In genomic region chr6:137734460-137734845, GRCm38 (mm10) we compare ENCODE assay signal across 7 mouse cellular contexts. TPM values are rescaled to one million over a fixed set of nuclear protein-coding genes. Genes with fewer than 3 reads are reported as not detected.
DNase-seq lines count a peak whose midpoint lies in the region; ATAC-seq and TF ChIP-seq lines count a peak whose summit lies in the region.

No protein-coding gene starts in this region.

- H3K4me1 ChIP-seq in E14TG2a.4 (replicated peaks; ENCODE audit: low read depth, low read length), result peaks cover 21% of the 10 kb centered on the region
- peaks cover 10% of the 10 kb centered on the region for H3K4me1 ChIP-seq in forebrain, embryonic 12.5 days
- peaks cover 13% of the 10 kb centered on the region for H3K4me1 ChIP-seq in limb, embryonic 10.5 days

- H3K4me2 ChIP-seq in forebrain, embryonic 12.5 days, result peak overlapping the region; percentile 93

- ATAC-seq in forebrain, embryonic 12.5 days (ENCODE audit: low FRiP score), result peak; percentile 28; the same call in 1 of the 2 replicates
- ATAC-seq in monocyte, adult 5-6 weeks (replicated peaks; ENCODE audit: insufficient number of reproducible peaks, low FRiP score, low TSS enrichment, poor library complexity, severe bottlenecking), result peak; percentile 49

- peaks cover 32% of the 10 kb centered on the region for H3K36me3 ChIP-seq in C2C12 (ENCODE audit: control insufficient read depth, insufficient read depth)
- H3K36me3 ChIP-seq in E14TG2a.4 (ENCODE audit: insufficient read depth, low read length), result peaks cover 20% of the 10 kb centered on the region
- H3K36me3 ChIP-seq in forebrain, embryonic 12.5 days (replicated peaks), result peaks cover 16% of the 10 kb centered on the region; the same call in 1 of the 2 replicates
- H3K36me3 ChIP-seq in limb, embryonic 10.5 days, result peaks cover 28% of the 10 kb centered on the region

- H3K4me3 ChIP-seq in C2C12 (ENCODE audit: insufficient read depth, poor library complexity, severe bottlenecking) (peak overlapping the region; percentile 99), E14TG2a.4 (replicated peaks; ENCODE audit: low read length) (peak overlapping the region; percentile 95)
- H3K4me3 ChIP-seq in forebrain, embryonic 12.5 days (replicated peaks), result peak overlapping the region; percentile 91
- peak overlapping the region; percentile 90 for H3K4me3 ChIP-seq in limb, embryonic 10.5 days

- H3K79me2 ChIP-seq in C2C12 (ENCODE audit: control insufficient read depth, insufficient read depth), result peaks cover 46% of the 10 kb centered on the region

- H3ac ChIP-seq in C2C12 (ENCODE audit: control insufficient read depth, insufficient read length, low read depth), result peak overlapping the region; percentile 55

- H3K27ac ChIP-seq in forebrain, embryonic 12.5 days, result no peak overlapping the region
- peak overlapping the region; percentile 95 for H3K27ac ChIP-seq in limb, embryonic 10.5 days

- 10% methylated on average over 7 of the region's 7 CpGs for WGBS in forebrain, embryonic 12.5 days
- WGBS in limb, embryonic 10.5 days, result 9% methylated on average over 7 of the region's 7 CpGs

- H3K27me3 ChIP-seq in C2C12 (ENCODE audit: control insufficient read depth, insufficient read depth, insufficient read length) (peaks cover 4% of the 10 kb centered on the region), E14TG2a.4 (ENCODE audit: insufficient read depth, low read length) (no peaks in the 10 kb centered on the region)
- H3K27me3 ChIP-seq in forebrain, embryonic 12.5 days, result peaks cover 6% of the 10 kb centered on the region; the same call in 1 of the 2 replicates
- no peaks in the 10 kb centered on the region; the same call in 1 of the 2 replicates for H3K27me3 ChIP-seq in limb, embryonic 10.5 days (ENCODE audit: low read depth, poor library complexity, severe bottlenecking)

- no peak for TF ChIP-seq CTCF in C2C12 (IDR thresholded peaks at IDR 0.05; ENCODE audit: control insufficient read depth, insufficient read depth, insufficient read length)
- TF ChIP-seq CTCF in E14TG2a.4 (conservative IDR thresholded peaks at IDR 0.05; ENCODE audit: low read length), result no peak

- H3K9me3 ChIP-seq in E14TG2a.4 (ENCODE audit: low read length), result no peaks in the 10 kb centered on the region
- no peaks in the 10 kb centered on the region for H3K9me3 ChIP-seq in forebrain, embryonic 12.5 days
- no peaks in the 10 kb centered on the region for H3K9me3 ChIP-seq in limb, embryonic 10.5 days (replicated peaks)

- H3K9ac ChIP-seq in forebrain, embryonic 12.5 days, result peak overlapping the region; percentile 85; the same call in 1 of the 2 replicates

- peaks cover 39% of the 10 kb centered on the region for H3K79me3 ChIP-seq in C2C12 (ENCODE audit: low read depth)

- DNase-seq in limb, embryonic 10.5 days (ENCODE audit: low spot score), result no peak
- DNase-seq in testis, postnatal 10 days (ENCODE audit: low spot score), result no peak
- DNase-seq in right cerebral cortex, adult 2 months (ENCODE audit: low spot score in 2 of 2), result no peak

TF ChIP-seq in C2C12, 6 proteins besides CTCF, POLR2A, EP300 and RAD21:
- TF ChIP-seq MAX (IDR thresholded peaks at IDR 0.05) (no peak), MYOD1 (IDR thresholded peaks at IDR 0.05; ENCODE audit: control insufficient read depth, insufficient read length, low read depth) (no peak), FOSL1 (IDR thresholded peaks at IDR 0.05; ENCODE audit: insufficient read depth, low read length, poor library complexity, severe bottlenecking) (no peak), MYOG (IDR thresholded peaks at IDR 0.05; ENCODE audit: control insufficient read depth, extremely low read depth, insufficient read length) (no peak), CEBPB (IDR thresholded peaks at IDR 0.05; ENCODE audit: low read depth) (no peak), USF1 (IDR thresholded peaks at IDR 0.05; ENCODE audit: low read depth) (no peak)

RNA-seq across cellular contexts. Expression of gene Strap, which starts 0.4 kb away (rescaled TPM):
- polyA plus RNA-seq in C2C12 (2012; fragmentation: generic; extraction: Trizol), result 117 TPM
- polyA plus RNA-seq in forebrain, embryonic 12.5 days (2016; fragmentation: Nextera tagmentation; extraction: Ambion mirVana), result 208 and 212 TPM in 2 replicates
- polyA plus RNA-seq in limb, embryonic 10.5 days (2016; fragmentation: Nextera tagmentation; extraction: Ambion mirVana), result 227 and 229 TPM in 2 replicates
- total RNA-seq in monocyte, adult 5-6 weeks (2017), result 83.6 to 127 TPM (median 84.4 TPM) in 3 replicates

RNA-seq across cellular contexts. Expression of gene Dera, which starts 19.9 kb away (rescaled TPM):
- polyA plus RNA-seq in C2C12 (2012; fragmentation: generic; extraction: Trizol), result 17.7 TPM
- 32.3 and 32.7 TPM in 2 replicates for polyA plus RNA-seq in forebrain, embryonic 12.5 days (2016; fragmentation: Nextera tagmentation; extraction: Ambion mirVana)
- 76.0 and 87.9 TPM in 2 replicates for polyA plus RNA-seq in limb, embryonic 10.5 days (2016; fragmentation: Nextera tagmentation; extraction: Ambion mirVana)
- 28.7 to 54.5 TPM (median 37.0 TPM) in 3 replicates for total RNA-seq in monocyte, adult 5-6 weeks (2017)
